Mouse (Mus musculus) cerebellum, adult 9-11 months (tissue): ENCODE data around the gene Ezh1.

Source experiments
- DNase-seq: peaks from one replicate; pipeline ENCODE4 v3.0.0; 2022

The Ezh1 gene

DNA sequence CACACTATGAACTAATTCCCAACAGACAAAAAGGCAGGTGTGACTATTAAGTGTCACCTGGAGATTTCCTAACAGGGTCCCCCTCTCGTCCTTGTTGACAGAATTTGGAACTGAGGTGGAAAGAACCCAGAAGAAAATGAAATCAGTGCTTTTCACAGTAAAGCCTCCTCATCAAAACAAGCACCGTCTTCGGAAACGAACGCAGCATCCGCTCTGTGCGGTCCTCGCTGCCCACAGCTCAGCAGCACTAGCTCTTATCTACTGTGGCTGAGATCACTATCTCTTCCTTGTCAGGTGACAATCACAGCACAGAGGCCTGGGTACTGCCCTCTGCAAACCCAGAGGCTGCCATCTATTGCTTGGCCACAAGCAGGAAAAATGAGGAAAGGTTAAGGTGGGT is 30.1 kb downstream of the Ezh1 start:
- no peak for DNase-seq

GRCm38 (mm10) chr11:101195571-101195970 is 30.7 kb downstream of the Ezh1 start:
- no peak for DNase-seq

- no peak for DNase-seq
Observed at GRCm38 (mm10) chr11:101195101-101195500, 31.2 kb downstream of the Ezh1 start.

GRCm38 (mm10) chr11:101194643-101195042 is 31.6 kb downstream of the Ezh1 start:
- DNase-seq = no peak

DNA sequence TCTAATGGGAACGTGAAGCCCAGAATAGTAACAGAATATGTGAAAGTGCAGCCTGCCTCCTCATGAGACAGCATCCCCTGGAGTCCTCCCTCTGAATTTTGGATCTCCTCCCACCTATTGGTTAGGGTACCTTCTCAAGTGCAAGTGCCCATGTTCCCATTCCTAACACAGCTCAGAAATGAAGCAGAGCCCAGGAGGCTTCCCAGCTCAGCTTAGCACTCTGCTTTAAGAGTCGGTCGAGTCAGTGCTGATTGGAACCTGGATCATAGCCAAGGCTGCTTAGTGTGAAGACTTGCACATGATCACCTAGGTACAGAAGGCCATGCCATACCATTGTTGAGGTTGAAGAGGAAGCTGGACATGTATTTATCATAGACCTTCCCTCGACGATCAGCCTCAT is 32.1 kb downstream of the Ezh1 start:
- peak; percentile 54 for DNase-seq

- DNase-seq = peak; percentile 71
Observed at GRCm38 (mm10) chr11:101193076-101193475, 33.2 kb downstream of the Ezh1 start.

GRCm38 (mm10) chr11:101192646-101193045 is 33.6 kb downstream of the Ezh1 start:
- peak; percentile 74 for DNase-seq

GRCm38 (mm10) chr11:101191919-101192470 is 34.3 kb downstream of the Ezh1 start:
- peak; percentile 72 for DNase-seq

GRCm38 (mm10) chr11:101190913-101191907 is 35.1 kb downstream of the Ezh1 start:
- peak; percentile 78 for DNase-seq

DNA sequence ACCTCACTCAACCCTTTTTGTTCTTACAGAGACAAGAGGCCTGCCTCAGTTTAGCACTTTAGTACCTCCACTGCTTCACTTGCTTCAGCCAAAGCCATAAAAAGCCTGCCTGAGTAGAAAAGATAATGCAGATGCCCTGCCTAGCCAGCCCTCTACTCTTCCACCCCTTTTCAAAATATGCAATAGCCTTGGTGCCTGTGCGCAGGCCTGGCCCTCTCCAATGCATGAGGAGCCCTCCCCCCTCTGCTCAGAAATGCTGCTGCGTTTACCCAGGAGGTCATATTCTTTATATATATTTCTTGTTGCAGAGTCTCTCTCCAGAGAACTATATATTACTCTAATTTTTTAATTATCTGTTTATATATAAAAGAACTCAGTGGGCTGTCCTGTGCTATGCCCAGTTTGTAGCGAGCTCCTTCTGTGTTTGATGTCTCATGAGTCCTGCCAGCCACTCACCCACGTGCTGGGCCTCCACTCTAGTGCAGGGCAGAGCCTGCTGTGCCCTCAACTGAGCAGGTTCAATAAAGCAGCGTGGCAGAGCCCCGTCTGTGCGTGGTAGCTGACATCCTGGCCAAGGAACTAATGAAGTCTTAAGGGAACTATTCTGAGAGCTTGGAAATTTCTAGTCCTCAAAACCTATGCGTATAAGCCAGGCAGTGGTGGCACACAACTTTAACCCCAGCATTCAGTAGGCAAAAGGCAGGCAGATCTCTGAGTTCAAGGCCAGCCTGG is 35.9 kb downstream of the Ezh1 start:
- DNase-seq = peak; percentile 71

GRCm38 (mm10) chr11:101189495-101190180 is 36.6 kb downstream of the Ezh1 start:
- DNase-seq = peak; percentile 98

- peak; percentile 96 for DNase-seq
Observed at GRCm38 (mm10) chr11:101188166-101188805, 38.0 kb downstream of the Ezh1 start.

DNA sequence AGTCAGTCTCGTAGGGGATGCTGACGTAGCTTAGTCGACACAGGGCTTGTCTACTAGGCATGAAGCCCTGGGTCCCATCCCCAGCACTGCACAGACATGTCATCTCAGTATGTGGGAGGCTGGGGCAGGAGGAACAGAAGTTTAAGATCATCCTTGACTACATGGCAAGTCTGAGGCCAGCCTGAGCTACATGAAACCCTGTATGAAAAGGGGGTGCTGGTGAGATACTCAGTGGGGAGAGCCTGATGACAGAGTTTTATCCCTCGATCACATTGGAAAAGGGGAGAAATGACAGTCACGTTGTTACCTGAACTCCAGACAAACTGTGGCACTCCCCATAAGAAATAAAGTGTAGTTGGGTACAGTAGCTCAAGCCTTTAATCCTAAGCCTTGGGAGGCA is 38.7 kb downstream of the Ezh1 start:
- peak; percentile 55 for DNase-seq

- peak; percentile 76 for DNase-seq
Observed at GRCm38 (mm10) chr11:101186526-101187247, 39.6 kb downstream of the Ezh1 start.

DNA sequence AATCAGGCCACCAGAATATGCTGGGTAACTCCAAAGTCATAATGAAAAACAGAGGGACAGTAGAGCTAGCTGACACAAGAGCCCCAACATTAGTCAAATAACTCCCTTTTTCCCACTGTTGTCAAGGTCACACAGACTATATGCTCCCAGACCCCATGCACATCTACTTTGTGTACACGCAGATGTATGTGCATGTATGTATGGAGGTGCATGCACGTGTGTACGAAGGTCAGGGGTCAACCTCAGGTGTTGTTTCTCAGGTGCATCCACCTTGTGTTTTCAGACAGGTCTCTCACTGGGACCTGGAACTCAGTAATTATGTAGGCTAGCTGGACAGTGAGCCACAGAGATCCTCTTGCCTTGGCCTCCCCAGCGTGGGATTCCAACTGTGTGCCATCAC is 40.8 kb downstream of the Ezh1 start:
- DNase-seq = peak; percentile 49

DNA sequence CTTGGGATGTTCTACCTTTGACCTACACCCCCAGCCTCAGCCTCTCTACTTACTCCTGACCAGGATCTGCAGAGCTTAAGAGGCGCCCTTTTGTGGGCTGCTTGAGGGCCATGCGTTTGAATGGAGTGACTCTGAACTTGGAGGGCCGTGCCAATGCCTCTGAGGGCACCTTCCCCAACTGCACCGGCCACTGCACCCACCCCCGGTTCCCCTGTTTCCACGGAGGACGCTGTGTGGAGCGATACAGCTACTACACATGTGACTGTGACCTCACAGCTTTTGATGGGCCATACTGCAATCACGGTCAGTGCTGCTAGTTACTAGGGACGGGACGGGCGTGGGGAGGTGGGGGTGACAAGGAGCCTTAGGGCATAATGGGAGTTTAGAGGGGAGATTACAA is 41.3 kb downstream of the Ezh1 start:
- DNase-seq = peak; percentile 55

DNA sequence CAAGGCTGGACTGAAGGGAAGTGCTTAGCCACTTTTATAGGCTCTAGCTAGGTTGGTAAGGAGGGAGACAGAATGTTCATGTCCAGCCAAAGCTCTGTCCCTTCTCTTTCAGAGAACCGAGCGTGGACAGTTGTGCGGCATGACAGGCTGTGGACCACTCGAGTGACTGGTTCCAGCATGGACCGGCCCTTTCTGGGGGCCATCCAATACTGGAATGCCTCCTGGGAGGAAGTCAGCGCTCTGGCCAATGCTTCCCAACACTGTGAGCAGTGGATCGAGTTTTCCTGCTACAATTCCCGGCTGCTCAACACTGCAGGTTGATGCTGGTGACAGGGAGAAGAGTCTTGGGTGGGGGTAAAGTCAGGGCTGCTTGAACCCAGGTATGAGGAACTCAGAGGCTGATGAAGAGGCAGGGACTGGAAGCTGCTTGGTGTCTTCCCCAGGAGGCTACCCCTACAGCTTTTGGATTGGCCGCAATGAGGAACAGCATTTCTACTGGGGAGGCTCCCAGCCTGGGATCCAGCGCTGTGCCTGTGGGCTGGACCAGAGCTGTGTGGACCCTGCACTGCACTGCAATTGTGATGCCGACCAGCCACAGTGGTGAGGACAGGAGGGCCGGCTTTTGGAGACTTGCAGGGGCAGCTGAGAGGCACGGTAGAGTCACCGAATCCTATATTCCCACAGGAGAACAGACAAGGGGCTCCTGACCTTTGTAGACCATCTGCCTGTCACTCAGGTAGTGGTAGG is 43.3 kb downstream of the Ezh1 start:
- peak; percentile 66 for DNase-seq

DNA sequence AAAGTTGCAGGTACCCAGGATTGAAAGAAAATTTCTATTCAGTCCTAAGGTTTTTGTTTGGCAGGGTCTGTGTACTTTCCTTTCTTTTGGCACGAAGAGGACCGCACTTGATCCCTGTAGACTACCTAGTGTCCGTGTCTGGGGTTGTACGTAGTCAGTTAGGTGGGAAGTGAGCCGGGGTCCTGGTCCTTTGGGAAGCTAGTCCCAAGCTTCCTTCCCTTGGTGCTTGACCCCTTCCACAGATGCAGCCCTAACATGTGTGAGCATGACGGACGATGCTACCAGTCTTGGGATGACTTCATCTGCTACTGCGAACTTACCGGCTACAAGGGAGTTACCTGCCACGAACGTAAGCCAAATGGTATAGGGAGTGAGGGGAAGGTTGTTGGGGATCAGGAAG is 44.3 kb downstream of the Ezh1 start:
- DNase-seq = no peak

DNA sequence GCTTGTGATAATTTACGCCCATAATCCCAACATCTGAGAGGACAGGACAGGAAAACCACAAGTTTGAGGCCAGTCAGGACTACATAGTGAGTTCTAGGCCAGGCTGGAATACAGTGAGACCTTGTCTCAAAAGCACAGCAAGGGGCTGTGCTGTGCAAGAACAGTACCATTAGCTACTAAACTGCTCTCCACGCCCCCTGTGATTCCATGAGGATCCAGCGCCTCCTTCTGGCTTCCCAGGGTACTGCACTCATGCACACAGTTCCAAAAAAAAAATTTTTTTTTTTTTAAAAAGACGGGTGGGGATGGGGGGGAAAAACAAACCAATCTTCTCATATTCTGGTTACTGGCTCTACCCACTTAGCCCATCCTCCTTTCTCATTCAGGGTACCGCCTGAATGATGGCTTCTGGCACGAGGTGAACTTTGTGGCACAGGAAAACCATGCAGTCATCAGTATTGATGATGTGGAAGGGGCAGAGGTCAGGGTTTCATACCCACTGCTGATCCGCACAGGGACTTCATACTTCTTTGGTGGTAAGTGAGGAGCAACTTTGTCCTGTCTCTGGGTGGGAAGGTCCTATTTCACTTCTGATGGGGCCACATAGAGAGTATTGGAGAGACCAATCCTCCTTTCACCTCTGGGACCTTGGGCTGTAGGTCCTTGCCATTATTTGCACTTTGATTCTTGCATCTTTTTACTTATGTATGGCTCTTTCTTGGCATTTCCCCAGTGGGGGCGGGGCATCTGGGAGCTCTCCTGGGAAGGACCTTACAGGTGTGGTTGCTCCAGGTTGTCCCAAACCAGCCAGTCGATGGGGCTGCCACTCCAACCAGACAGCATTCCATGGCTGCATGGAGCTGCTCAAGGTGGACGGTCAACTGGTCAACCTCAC is 45.2 kb downstream of the Ezh1 start:
- peak; percentile 79 for DNase-seq

- peak; percentile 51 for DNase-seq
Observed at GRCm38 (mm10) chr11:101180261-101180660, 46.0 kb downstream of the Ezh1 start.
